8 mouse cellular contexts compared by ENCODE assay signal in genomic region chr11:89546164-89546563, GRCm38 (mm10).
DNase-seq lines count a peak whose midpoint lies in the region; ATAC-seq and TF ChIP-seq lines count a peak whose summit lies in the region.
"Had no signal": no experiment of that assay in that cellular context is flagged by ENCODE, and none has a peak within 500 bp of the region (broad histone marks: within the 10 kb centered on the region; RNA-seq: fewer than 3 reads in every experiment).

No protein-coding gene starts in this region.

- H3K27me3 ChIP-seq in CH12.LX (replicated peaks), result no peaks in the 10 kb centered on the region
- no peaks in the 10 kb centered on the region for H3K27me3 ChIP-seq in hindbrain, embryonic 16.5 days (replicated peaks; ENCODE audit: control insufficient read depth, insufficient read depth, low read length)
- H3K27me3 ChIP-seq in midbrain, embryonic 13.5 days, result no peaks in the 10 kb centered on the region

- no peak overlapping the region for H3K9ac ChIP-seq in CH12.LX (ENCODE audit: insufficient read depth, low read depth)
- no peak overlapping the region for H3K9ac ChIP-seq in hindbrain, embryonic 16.5 days (ENCODE audit: low read depth, low read length)
- no peak overlapping the region for H3K9ac ChIP-seq in midbrain, embryonic 13.5 days (replicated peaks)

- dilution Hi-C loops in CH12.LX (cut with MboI; ENCODE audit: extremely low pct_ligation_motif_present, extremely low pct_unique_long_range_greater_than_20kb, low sequenced_read_pairs), result no loop called here

- TF ChIP-seq POLR2A in CH12.LX (IDR thresholded peaks at IDR 0.05; ENCODE audit: low read depth, low read length), result no peak

- in situ Hi-C loops in CH12.LX (cut with MboI; ENCODE audit: low pct_ligation_motif_present, low pct_unique_long_range_greater_than_20kb, low sequenced_read_pairs), result loop anchor here (10.0 to 25.0 kb wide), 2 partner anchors 179 to 616 kb away; no protein-coding TSS in a partner anchor

- no peaks in the 10 kb centered on the region for H3K79me2 ChIP-seq in CH12.LX (replicated peaks; ENCODE audit: control insufficient read depth, extremely low read depth, insufficient read depth, poor library complexity, severe bottlenecking)

- no peak overlapping the region for H3K4me2 ChIP-seq in CH12.LX (ENCODE audit: insufficient read depth, low read depth, poor library complexity, severe bottlenecking)
- no peak overlapping the region for H3K4me2 ChIP-seq in hindbrain, embryonic 16.5 days (ENCODE audit: low read length)
- no peak overlapping the region for H3K4me2 ChIP-seq in midbrain, embryonic 13.5 days (replicated peaks)

- WGBS in hindbrain, embryonic 16.5 days, result 44% methylated on average over 7 of the region's 7 CpGs
- WGBS in midbrain, embryonic 13.5 days, result 39% methylated on average over 7 of the region's 7 CpGs

- no peaks in the 10 kb centered on the region for H3K36me3 ChIP-seq in CH12.LX (replicated peaks in 1 of 2; ENCODE audit: control insufficient read depth in 1 of 2, insufficient read depth in 1 of 2, low read length in 1 of 2)
- H3K36me3 ChIP-seq in hindbrain, embryonic 16.5 days (ENCODE audit: control insufficient read depth, insufficient read depth, low read length), result no peaks in the 10 kb centered on the region
- no peaks in the 10 kb centered on the region; the same call in 1 of the 2 replicates for H3K36me3 ChIP-seq in midbrain, embryonic 13.5 days

- DNase-seq in 3T3-L1 (ENCODE audit: low read depth, low spot score) (peak; percentile 34), CH12.LX (ENCODE audit: extremely low read depth) (peak; percentile 90)
- peak; percentile 83 for DNase-seq in embryo, embryonic 10 days (ENCODE audit: low spot score)
- peak; percentile 32 for DNase-seq in left cerebral cortex, adult 11 months (ENCODE audit: low spot score)

- peak; percentile 75 for ATAC-seq in hindbrain, embryonic 16.5 days
- ATAC-seq in midbrain, embryonic 13.5 days, result peak; percentile 85
- no peak for ATAC-seq in CD4-positive, CD25-positive, alpha-beta regulatory T cell, adult 4 months

- H3K9me3 ChIP-seq in CH12.LX (replicated peaks; ENCODE audit: low read length), result peaks cover 2% of the 10 kb centered on the region
- peaks cover 4% of the 10 kb centered on the region for H3K9me3 ChIP-seq in hindbrain, embryonic 16.5 days (ENCODE audit: control insufficient read depth, low read length)
- H3K9me3 ChIP-seq in midbrain, embryonic 13.5 days, result peaks cover 7% of the 10 kb centered on the region; the same call in 1 of the 2 replicates

- TF ChIP-seq EP300 in CH12.LX (IDR thresholded peaks at IDR 0.05; ENCODE audit: low read length), result no peak

- no peak overlapping the region for H3K4me3 ChIP-seq in CH12.LX (replicated peaks in 1 of 3; ENCODE audit: low read depth in 2 of 3, low read length in 2 of 3, poor library complexity in 1 of 3)
- no peak overlapping the region for H3K4me3 ChIP-seq in hindbrain, embryonic 16.5 days (ENCODE audit: low read length)
- H3K4me3 ChIP-seq in midbrain, embryonic 13.5 days (replicated peaks), result no peak overlapping the region
- H3K4me3 ChIP-seq: erythroblast, embryonic 14.5 days had no signal

- no peak overlapping the region for H3K27ac ChIP-seq in CH12.LX (ENCODE audit: insufficient read depth, low read depth)
- H3K27ac ChIP-seq in hindbrain, embryonic 16.5 days (ENCODE audit: low read depth, low read length), result no peak overlapping the region
- H3K27ac ChIP-seq in midbrain, embryonic 13.5 days, result no peak overlapping the region

- TF ChIP-seq RAD21 in CH12.LX (IDR thresholded peaks at IDR 0.05; ENCODE audit: low read depth, low read length), result peak; percentile 100

- peaks cover 0 to 9% of the 10 kb centered on the region in 2 experiments; a peak in 2 of 4 replicates for H3K4me1 ChIP-seq in CH12.LX (ENCODE audit: control insufficient read depth in 1 of 2, insufficient read depth in 2 of 2)
- H3K4me1 ChIP-seq in hindbrain, embryonic 16.5 days (ENCODE audit: control insufficient read depth, insufficient read depth, low read depth, low read length), result peaks cover 7% of the 10 kb centered on the region
- peaks cover 23% of the 10 kb centered on the region for H3K4me1 ChIP-seq in midbrain, embryonic 13.5 days (replicated peaks)

- TF ChIP-seq CTCF in CH12.LX (conservative IDR thresholded peaks at IDR 0.05 in 1 of 2, IDR thresholded peaks at IDR 0.05 in 1 of 2; ENCODE audit: low read depth in 2 of 2, low read length in 2 of 2), result peak; percentile 83 to 95

TF ChIP-seq in CH12.LX, 34 proteins besides CTCF, POLR2A, EP300 and RAD21:
- TF ChIP-seq MAX (IDR thresholded peaks at IDR 0.05; ENCODE audit: low read length) (no peak), NELFE (IDR thresholded peaks at IDR 0.05; ENCODE audit: low read depth, low read length) (peak; percentile 21; the same call in 1 of the 2 replicates), SMC3 (IDR thresholded peaks at IDR 0.05; ENCODE audit: low read depth, low read length) (peak; percentile 91), MAZ (IDR thresholded peaks at IDR 0.05; ENCODE audit: low read depth, low read length) (no peak), BHLHE40 (IDR thresholded peaks at IDR 0.05; ENCODE audit: low read depth, low read length) (no peak), IRF4 (IDR thresholded peaks at IDR 0.05; ENCODE audit: low read depth, low read length) (no peak; the same call in 1 of the 2 replicates), POLR2AphosphoS2 (IDR thresholded peaks at IDR 0.05; ENCODE audit: low read depth, low read length) (no peak), ZC3H11A (IDR thresholded peaks at IDR 0.05; ENCODE audit: low read depth, low read length) (peak; percentile 63), USF2 (conservative IDR thresholded peaks at IDR 0.05; ENCODE audit: low read depth, low read length) (no peak), ZNF384 (IDR thresholded peaks at IDR 0.05; ENCODE audit: low read depth, low read length) (no peak), JUND (conservative IDR thresholded peaks at IDR 0.05; ENCODE audit: low read depth, low read length) (no peak), ZKSCAN1 (IDR thresholded peaks at IDR 0.05; ENCODE audit: borderline replicate concordance, low read depth, low read length) (no peak), SIN3A (IDR thresholded peaks at IDR 0.05; ENCODE audit: low read length) (no peak), ELF1 (IDR thresholded peaks at IDR 0.05; ENCODE audit: low read depth, low read length) (no peak), MYC (IDR thresholded peaks at IDR 0.05; ENCODE audit: low read depth, low read length) (0 out of 2 replicates have a peak, but pooled peaks have one; percentile 31)
TF ChIP-seq in CH12.LX: peak in this region for 4.

Comparison
In these comparisons a context has a peak if more than half of its experiments do, and no peak if none do; other contexts are left out.
1. DNase-seq: peak in every context shown above with its lines; median percentile 90 in CH12.LX; 83 in embryo, embryonic 10 days; 34 in 3T3-L1; 32 in left cerebral cortex, adult 11 months.